Mouse (Mus musculus) liver, embryonic 16.5 days (tissue): Measurements from ENCODE around the gene Skida1. TPM values are rescaled to one million over a fixed set of nuclear protein-coding genes. Genes with fewer than 3 reads are reported as not detected.
A peak's percentile ranks its signal among the peaks of the same experiment; 100 is the strongest.
"Not testable (repeated sequence)": the region's sequence is repeated elsewhere in the genome, so short reads cannot be mapped to it uniquely, and the experiment has no call there.

ENCODE experiments used
- ATAC-seq: fragments of 200-750 bp; cut with Nextera tagmentation; 2 replicates; pipeline ENCODE4 v1.8.0; 2017; ENCODE audit warnings: low read depth, mild to moderate bottlenecking, moderate number of reproducible peaks, moderate library complexity
- H3K27ac ChIP-seq: fragments of 300-500 bp; sonication (generic); 2 replicates; pipeline ENCODE4 v1.5.1; 2014; ENCODE audit warnings: mild to moderate bottlenecking, low read length
- H3K27me3 ChIP-seq: fragments of 300-500 bp; sonication (generic); 2 replicates; pipeline ENCODE4 v1.6.1; 2014; ENCODE audit warnings: low read depth, low read length, mixed read lengths; ENCODE audit not compliant: control insufficient read depth, insufficient read depth
- H3K36me3 ChIP-seq: fragments of 300-500 bp; sonication (generic); 2 replicates; pipeline ENCODE4 v1.6.1; 2014; ENCODE audit warnings: mild to moderate bottlenecking; ENCODE audit not compliant: control insufficient read depth, insufficient read depth
- H3K4me1 ChIP-seq: fragments of 300-500 bp; sonication (generic); 2 replicates; pipeline ENCODE4 v1.6.1; 2014; ENCODE audit warnings: low read depth, low read length, mixed read lengths; ENCODE audit not compliant: control insufficient read depth
- H3K4me2 ChIP-seq: fragments of 300-500 bp; sonication (generic); 2 replicates; pipeline ENCODE4 v1.6.1; 2014; ENCODE audit warnings: low read depth, low read length, mixed read lengths
- H3K4me3 ChIP-seq: fragments of 300-500 bp; sonication (generic); 2 replicates; pipeline ENCODE4 v1.5.1; 2014; ENCODE audit warnings: low read depth, mild to moderate bottlenecking, low read length
- H3K9ac ChIP-seq: fragments of 300-500 bp; sonication (generic); 2 replicates; pipeline ENCODE4 v1.6.1; 2014; ENCODE audit warnings: low read depth, low read length
- H3K9me3 ChIP-seq: fragments of 300-500 bp; sonication (generic); replicated peaks from 2 replicates; pipeline ENCODE4 v1.6.1; 2016; ENCODE audit warnings: low read length; ENCODE audit not compliant: control insufficient read depth
- WGBS: fragments of 180-500 bp; shearing (Covaris S2); extraction: QIAGEN DNeasy Blood & Tissue Kit; methylation state at CpG from one replicate; pipeline ENCODE4 v1.1.7; 2014; ENCODE audit not compliant: insufficient replicate concordance; 5-methylcytosine and 5-hydroxymethylcytosine counted together
- polyA plus RNA-seq: library from polyadenylated mRNA; unstranded; fragments of >200 nt; fragmentation: Nextera tagmentation; extraction: Ambion mirVana; gene quantifications from 2 replicates; pipeline ENCODE4 v1.2.1, GENCODE M21; 2015

Skida1 gene
- polyA plus RNA-seq: 0.28 and 0.38 TPM in 2 replicates

- no peak for ATAC-seq
- H3K4me1 ChIP-seq: peaks cover 5% of the 10 kb centered on the region; the same call in 1 of the 2 replicates
- no peaks in the 10 kb centered on the region for H3K9me3 ChIP-seq
- 2% methylated on average over 17 of the region's 17 CpGs for WGBS
- H3K4me2 ChIP-seq: peak within 1 kb of the TSS; percentile 85
- peaks cover 76% of the 10 kb centered on the region for H3K27me3 ChIP-seq
- H3K27ac ChIP-seq: peak within 1 kb of the TSS; percentile 68
- peak within 1 kb of the TSS; percentile 70 for H3K9ac ChIP-seq
- peak within 1 kb of the TSS; percentile 71 for H3K4me3 ChIP-seq
- no peaks in the 10 kb centered on the region for H3K36me3 ChIP-seq
These were observed at the start of gene Skida1 for GRCm38 (mm10) chr2:18048453-18049075. Skida1 (minus strand) TSS chr2:18049051.

DNA sequence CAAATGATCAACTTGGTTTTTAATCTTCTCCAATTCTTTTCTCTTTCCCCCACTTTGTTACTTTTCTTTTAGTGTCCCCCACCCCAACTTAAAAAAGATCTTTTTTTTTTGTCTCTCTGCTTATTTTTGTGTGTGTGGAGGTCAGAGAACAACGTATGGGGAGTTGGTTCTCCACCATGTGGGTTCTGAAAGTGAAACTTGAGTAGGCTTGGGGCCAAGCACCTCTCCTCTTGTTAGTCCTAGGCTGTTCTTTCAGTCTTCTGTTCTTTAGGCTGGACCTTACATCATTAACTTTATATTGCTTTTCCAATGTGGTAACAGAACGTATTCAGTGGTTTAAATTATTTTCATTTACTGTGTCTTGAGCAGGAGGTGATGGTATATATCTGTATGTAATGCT lies 47.0 kb upstream of the Skida1 start:
- Histone ChIP-seq H3K9ac (no peak overlapping the region), H3K4me2 (no peak overlapping the region), H3K9me3 (no peaks in the 10 kb centered on the region), H3K36me3 (peaks cover 12% of the 10 kb centered on the region), H3K4me1 (no peaks in the 10 kb centered on the region), H3K27me3 (no peaks in the 10 kb centered on the region), H3K27ac (no peak overlapping the region), H3K4me3 (no peak overlapping the region)
- WGBS: 65% methylated on average over 2 of the region's 2 CpGs
- ATAC-seq: no peak

DNA sequence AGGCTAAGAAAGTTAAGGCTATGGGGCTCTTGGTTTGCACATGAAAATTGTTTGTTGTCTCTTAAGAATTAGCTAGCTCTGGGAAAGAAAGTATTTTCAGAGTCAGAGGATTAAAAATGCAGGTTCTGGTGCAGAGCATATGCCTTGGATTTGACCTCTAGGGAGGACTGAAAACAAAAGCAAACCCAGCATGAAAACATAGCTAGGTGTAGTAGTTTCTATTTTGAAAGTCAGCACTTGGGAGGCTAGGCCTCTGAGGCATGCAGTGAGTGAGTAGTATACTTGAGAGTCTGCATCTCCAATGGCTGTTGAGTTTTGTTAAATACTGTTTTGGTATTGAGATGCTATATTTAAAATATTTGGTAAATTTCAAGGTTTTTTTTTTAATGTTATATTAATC lies 45.5 kb upstream of the Skida1 start:
- H3K27ac ChIP-seq: no peak overlapping the region

GRCm38 (mm10) chr2:18093858-18094257 lies 45.0 kb upstream of the Skida1 start:
- Histone ChIP-seq H3K4me1 (no peaks in the 10 kb centered on the region), H3K4me2 (no peak overlapping the region), H3K27me3 (no peaks in the 10 kb centered on the region), H3K36me3 (peaks cover 15% of the 10 kb centered on the region), H3K9ac (no peak overlapping the region), H3K27ac (no peak overlapping the region), H3K4me3 (no peak overlapping the region), H3K9me3 (no peaks in the 10 kb centered on the region)
- ATAC-seq: no peak
- WGBS: 97% methylated on average over 1 of the region's 1 CpGs

More for the DNA sequence above, 45.5 kb upstream of the Skida1 start:
- Histone ChIP-seq H3K9me3 (no peaks in the 10 kb centered on the region), H3K27me3 (no peaks in the 10 kb centered on the region), H3K4me3 (no peak overlapping the region), H3K9ac (no peak overlapping the region), H3K4me1 (no peaks in the 10 kb centered on the region), H3K4me2 (no peak overlapping the region), H3K36me3 (peaks cover 15% of the 10 kb centered on the region)
- no peak for ATAC-seq

GRCm38 (mm10) chr2:18087695-18088094 lies 38.8 kb upstream of the Skida1 start:
- ATAC-seq, H3K27ac ChIP-seq, H3K9me3 ChIP-seq, H3K27me3 ChIP-seq, H3K4me2 ChIP-seq, H3K9ac ChIP-seq, H3K4me1 ChIP-seq, H3K4me3 ChIP-seq: not testable (repeated sequence)
- WGBS: 73% methylated on average over 3 of the region's 3 CpGs
- H3K36me3 ChIP-seq: peaks cover 39% of the 10 kb centered on the region

DNA sequence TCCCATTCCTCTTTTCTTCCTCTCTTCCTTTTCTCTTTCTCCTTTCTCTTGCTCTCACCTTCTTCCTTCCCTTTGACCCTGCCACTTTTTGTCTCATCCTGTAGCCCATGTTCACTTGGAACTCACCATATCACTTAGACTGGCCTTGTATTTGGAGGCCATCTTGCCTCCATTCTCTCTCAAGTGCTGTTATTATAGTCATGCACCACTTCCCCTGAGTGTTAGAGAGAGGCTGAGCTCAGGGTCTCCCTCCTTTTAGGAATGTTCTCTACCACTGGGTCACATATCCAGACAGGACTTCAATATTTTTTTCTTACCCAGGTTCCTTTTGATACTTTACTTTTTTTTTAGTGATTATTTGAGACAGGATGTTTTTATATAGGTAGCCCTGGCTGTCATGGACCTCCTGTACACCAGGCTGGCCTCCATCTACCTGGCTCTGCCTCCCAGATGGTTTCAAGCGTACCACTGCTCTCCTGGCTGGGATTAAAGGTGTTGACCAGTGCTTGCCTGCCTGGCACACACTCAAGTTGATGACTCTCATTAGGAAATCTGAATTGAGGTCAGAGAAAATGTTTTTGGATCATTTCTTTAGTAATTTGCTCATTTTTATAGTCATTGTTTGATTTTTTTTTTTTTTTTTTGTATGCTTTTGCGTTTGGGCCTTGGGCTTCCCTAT lies 31.5 kb upstream of the Skida1 start:
- H3K36me3 ChIP-seq: peaks cover 33% of the 10 kb centered on the region
- H3K27me3 ChIP-seq: no peaks in the 10 kb centered on the region
- H3K9ac ChIP-seq: no peak overlapping the region
- 82% methylated on average over 2 of the region's 2 CpGs for WGBS
- H3K4me2 ChIP-seq: no peak overlapping the region
- H3K9me3 ChIP-seq: no peaks in the 10 kb centered on the region
- H3K27ac ChIP-seq: no peak overlapping the region
- no peak for ATAC-seq
- no peaks in the 10 kb centered on the region for H3K4me1 ChIP-seq
- no peak overlapping the region for H3K4me3 ChIP-seq

DNA sequence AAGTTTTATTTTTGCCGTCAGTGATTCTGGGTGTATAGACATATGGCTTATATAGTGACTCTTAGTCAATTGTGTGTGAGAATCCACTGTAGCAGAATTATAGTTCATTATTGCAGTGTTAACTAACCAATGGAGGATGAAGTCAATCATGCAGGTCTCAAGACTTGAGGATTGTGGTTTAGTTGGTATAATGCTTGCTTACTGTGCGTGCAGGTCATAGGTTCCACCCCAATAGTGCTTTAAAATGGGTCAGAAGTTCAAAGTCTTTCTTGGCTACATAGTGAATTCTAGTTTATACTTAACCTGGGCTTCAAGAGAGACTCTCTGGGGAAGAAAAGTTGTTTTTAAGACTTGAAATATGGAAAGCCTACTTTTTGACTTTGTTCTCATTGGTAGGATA lies 23.1 kb upstream of the Skida1 start:
- Histone ChIP-seq H3K4me1 (peaks cover 2% of the 10 kb centered on the region; the same call in 1 of the 2 replicates), H3K4me3 (no peak overlapping the region), H3K9me3 (no peaks in the 10 kb centered on the region), H3K4me2 (no peak overlapping the region), H3K27ac (no peak overlapping the region), H3K9ac (no peak overlapping the region), H3K36me3 (peaks cover 16% of the 10 kb centered on the region), H3K27me3 (no peaks in the 10 kb centered on the region)
- 82% methylated on average over 2 of the region's 2 CpGs for WGBS
- no peak for ATAC-seq

- 87% methylated on average over 4 of the region's 4 CpGs for WGBS
- Histone ChIP-seq H3K4me1 (peaks cover 15% of the 10 kb centered on the region), H3K4me3 (no peak overlapping the region), H3K27ac (no peak overlapping the region), H3K9ac (no peak overlapping the region), H3K9me3 (no peaks in the 10 kb centered on the region), H3K4me2 (no peak overlapping the region), H3K36me3 (peaks cover 5% of the 10 kb centered on the region), H3K27me3 (no peaks in the 10 kb centered on the region)
- ATAC-seq: no peak
These were observed 19.4 kb upstream of the Skida1 start for GRCm38 (mm10) chr2:18068071-18068796.

DNA sequence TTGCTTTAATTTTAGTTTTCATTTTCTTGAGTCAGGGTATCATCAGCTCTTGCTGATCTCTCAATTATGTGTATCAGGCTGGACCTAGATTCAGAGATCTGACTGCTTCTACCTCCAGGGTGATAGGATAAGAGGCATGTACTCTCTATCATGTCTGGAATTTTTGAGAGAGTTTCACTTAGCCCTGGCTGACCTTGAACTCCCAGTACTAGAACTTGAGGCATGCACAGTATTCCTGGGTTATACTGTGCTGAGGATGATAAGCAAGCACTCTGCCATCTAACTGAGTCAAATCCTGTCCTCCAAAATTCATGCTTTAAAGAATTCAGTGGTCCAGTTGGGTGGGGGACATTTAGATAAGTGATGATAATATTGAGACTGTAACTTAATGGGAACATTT lies 17.6 kb upstream of the Skida1 start:
- H3K9ac ChIP-seq: peak overlapping the region; percentile 99

More for the DNA sequence above, 17.6 kb upstream of the Skida1 start:
- Histone ChIP-seq H3K27me3 (no peaks in the 10 kb centered on the region), H3K9me3 (no peaks in the 10 kb centered on the region), H3K4me3 (peak overlapping the region; percentile 98), H3K36me3 (no peaks in the 10 kb centered on the region; the same call in 1 of the 2 replicates), H3K4me1 (peaks cover 15% of the 10 kb centered on the region), H3K27ac (peak overlapping the region; percentile 100), H3K4me2 (peak overlapping the region; percentile 77)
- ATAC-seq: no peak
